Mouse (Mus musculus): Measurements from ENCODE around the gene Adad2. TPM values are rescaled to one million over a fixed set of nuclear protein-coding genes. Genes with fewer than 3 reads are reported as not detected.

Adad2 gene
- not detected for polyA plus RNA-seq (2012; fragmentation: generic; extraction: Trizol)

GRCm38 (mm10) chr8:119612471-119612870 is at the start of gene Adad2:
Gene Adad2 (plus strand): TSS chr8:119612747.
- Histone ChIP-seq H3K36me3 (ENCODE audit: control insufficient read depth, insufficient read depth) (no peaks in the 10 kb centered on the region), H3K4me2 (ENCODE audit: low read depth) (no peak within 1 kb of the TSS), H3ac (ENCODE audit: control insufficient read depth, insufficient read length) (no peak within 1 kb of the TSS), H3K4me3 (no peak within 1 kb of the TSS), H3K27me3 (ENCODE audit: control insufficient read depth, insufficient read depth, insufficient read length) (peaks cover 50% of the 10 kb centered on the region), H3K79me2 (ENCODE audit: control insufficient read depth, insufficient read depth) (no peaks in the 10 kb centered on the region)
- TF ChIP-seq SRF (IDR thresholded peaks at IDR 0.05; ENCODE audit: control insufficient read depth, insufficient read length, low read depth) (no peak), CEBPB (IDR thresholded peaks at IDR 0.05; ENCODE audit: insufficient read depth, poor library complexity, severe bottlenecking) (no peak), REST (IDR thresholded peaks at IDR 0.05; ENCODE audit: insufficient read depth, insufficient read length) (no peak), TCF12 (IDR thresholded peaks at IDR 0.05; ENCODE audit: insufficient read depth, poor library complexity, severe bottlenecking) (no peak), POLR2AphosphoS2 (IDR thresholded peaks at IDR 0.05; ENCODE audit: insufficient read length, low read depth) (no peak), USF1 (IDR thresholded peaks at IDR 0.05; ENCODE audit: low read depth) (no peak), MAX (IDR thresholded peaks at IDR 0.05; ENCODE audit: low read depth) (no peak), MYOG (IDR thresholded peaks at IDR 0.05; ENCODE audit: control insufficient read depth in 1 of 3, insufficient read depth in 1 of 3, insufficient read length in 2 of 3, low read depth in 2 of 3) (no peak), TCF3 (IDR thresholded peaks at IDR 0.05; ENCODE audit: insufficient read length, low read depth) (no peak), POLR2A (IDR thresholded peaks at IDR 0.05; ENCODE audit: insufficient read length, low read depth) (no peak), MYOD1 (IDR thresholded peaks at IDR 0.05; ENCODE audit: control insufficient read depth in 1 of 3, insufficient read length in 2 of 3, low read depth in 2 of 3) (no peak), E2F4 (IDR thresholded peaks at IDR 0.05; ENCODE audit: insufficient read depth) (no peak)

GRCm38 (mm10) chr8:119563849-119564251 is 48.7 kb upstream of the Adad2 start:
- no peak for TF ChIP-seq MYOD1 (IDR thresholded peaks at IDR 0.05; ENCODE audit: control insufficient read depth in 1 of 3, insufficient read length in 2 of 3, low read depth in 2 of 3)
- TF ChIP-seq TCF3 (IDR thresholded peaks at IDR 0.05; ENCODE audit: insufficient read length, low read depth): no peak
- no peak for TF ChIP-seq USF1 (IDR thresholded peaks at IDR 0.05; ENCODE audit: low read depth)
- TF ChIP-seq POLR2A (IDR thresholded peaks at IDR 0.05; ENCODE audit: insufficient read length, low read depth): no peak
- TF ChIP-seq POLR2AphosphoS2 (IDR thresholded peaks at IDR 0.05; ENCODE audit: insufficient read length, low read depth): no peak
- TF ChIP-seq TCF12 (IDR thresholded peaks at IDR 0.05; ENCODE audit: insufficient read depth, poor library complexity, severe bottlenecking): no peak
- no peak for TF ChIP-seq REST (IDR thresholded peaks at IDR 0.05; ENCODE audit: insufficient read depth, insufficient read length)
- TF ChIP-seq CEBPB (IDR thresholded peaks at IDR 0.05; ENCODE audit: insufficient read depth, poor library complexity, severe bottlenecking): no peak
- no peak for TF ChIP-seq E2F4 (IDR thresholded peaks at IDR 0.05; ENCODE audit: insufficient read depth)
- TF ChIP-seq MAX (IDR thresholded peaks at IDR 0.05; ENCODE audit: low read depth): no peak
- TF ChIP-seq SRF (IDR thresholded peaks at IDR 0.05; ENCODE audit: control insufficient read depth, insufficient read length, low read depth): no peak
- no peak for TF ChIP-seq MYOG (IDR thresholded peaks at IDR 0.05; ENCODE audit: control insufficient read depth in 1 of 3, insufficient read depth in 1 of 3, insufficient read length in 2 of 3, low read depth in 2 of 3)
- no peak overlapping the region for H3K4me2 ChIP-seq (ENCODE audit: low read depth)
- no peaks in the 10 kb centered on the region for H3K79me2 ChIP-seq (ENCODE audit: control insufficient read depth, insufficient read depth)
- peaks cover 8% of the 10 kb centered on the region for H3K36me3 ChIP-seq (ENCODE audit: control insufficient read depth, insufficient read depth)
- H3K4me3 ChIP-seq: no peak overlapping the region
- no peak overlapping the region for H3ac ChIP-seq (ENCODE audit: control insufficient read depth, insufficient read length)
- no peaks in the 10 kb centered on the region for H3K27me3 ChIP-seq (ENCODE audit: control insufficient read depth, insufficient read depth, insufficient read length)

GRCm38 (mm10) chr8:119566367-119566766 is 46.2 kb upstream of the Adad2 start:
- no peak for TF ChIP-seq MAX (IDR thresholded peaks at IDR 0.05; ENCODE audit: low read depth)
- no peak for TF ChIP-seq MYOD1 (IDR thresholded peaks at IDR 0.05; ENCODE audit: control insufficient read depth in 1 of 3, insufficient read length in 2 of 3, low read depth in 2 of 3)
- no peak for TF ChIP-seq E2F4 (IDR thresholded peaks at IDR 0.05; ENCODE audit: insufficient read depth)
- no peak for TF ChIP-seq SRF (IDR thresholded peaks at IDR 0.05; ENCODE audit: control insufficient read depth, insufficient read length, low read depth)
- TF ChIP-seq REST (IDR thresholded peaks at IDR 0.05; ENCODE audit: insufficient read depth, insufficient read length): no peak
- no peak for TF ChIP-seq POLR2A (IDR thresholded peaks at IDR 0.05; ENCODE audit: insufficient read length, low read depth)
- TF ChIP-seq MYOG (IDR thresholded peaks at IDR 0.05; ENCODE audit: control insufficient read depth in 1 of 3, insufficient read depth in 1 of 3, insufficient read length in 2 of 3, low read depth in 2 of 3): no peak
- TF ChIP-seq CEBPB (IDR thresholded peaks at IDR 0.05; ENCODE audit: insufficient read depth, poor library complexity, severe bottlenecking): no peak
- TF ChIP-seq USF1 (IDR thresholded peaks at IDR 0.05; ENCODE audit: low read depth): no peak
- TF ChIP-seq TCF12 (IDR thresholded peaks at IDR 0.05; ENCODE audit: insufficient read depth, poor library complexity, severe bottlenecking): no peak
- TF ChIP-seq TCF3 (IDR thresholded peaks at IDR 0.05; ENCODE audit: insufficient read length, low read depth): no peak
- TF ChIP-seq POLR2AphosphoS2 (IDR thresholded peaks at IDR 0.05; ENCODE audit: insufficient read length, low read depth): no peak
- H3K4me3 ChIP-seq: no peak overlapping the region
- no peak overlapping the region for H3ac ChIP-seq (ENCODE audit: control insufficient read depth, insufficient read length)
- H3K27me3 ChIP-seq (ENCODE audit: control insufficient read depth, insufficient read depth, insufficient read length): no peaks in the 10 kb centered on the region
- H3K36me3 ChIP-seq (ENCODE audit: control insufficient read depth, insufficient read depth): peaks cover 8% of the 10 kb centered on the region
- no peaks in the 10 kb centered on the region for H3K79me2 ChIP-seq (ENCODE audit: control insufficient read depth, insufficient read depth)
- no peak overlapping the region for H3K4me2 ChIP-seq (ENCODE audit: low read depth)

- H3K79me2 ChIP-seq (ENCODE audit: control insufficient read depth, insufficient read depth): no peaks in the 10 kb centered on the region
- TF ChIP-seq CEBPB (IDR thresholded peaks at IDR 0.05; ENCODE audit: insufficient read depth, poor library complexity, severe bottlenecking) (no peak), POLR2AphosphoS2 (IDR thresholded peaks at IDR 0.05; ENCODE audit: insufficient read length, low read depth) (no peak), TCF12 (IDR thresholded peaks at IDR 0.05; ENCODE audit: insufficient read depth, poor library complexity, severe bottlenecking) (no peak), MAX (IDR thresholded peaks at IDR 0.05; ENCODE audit: low read depth) (no peak), USF1 (IDR thresholded peaks at IDR 0.05; ENCODE audit: low read depth) (no peak), POLR2A (IDR thresholded peaks at IDR 0.05; ENCODE audit: insufficient read length, low read depth) (no peak), SRF (IDR thresholded peaks at IDR 0.05; ENCODE audit: control insufficient read depth, insufficient read length, low read depth) (no peak), MYOG (IDR thresholded peaks at IDR 0.05; ENCODE audit: control insufficient read depth in 1 of 3, insufficient read depth in 1 of 3, insufficient read length in 2 of 3, low read depth in 2 of 3) (no peak)
- H3K36me3 ChIP-seq (ENCODE audit: control insufficient read depth, insufficient read depth): peaks cover 6% of the 10 kb centered on the region
- H3K4me3 ChIP-seq: no peak overlapping the region
- H3ac ChIP-seq (ENCODE audit: control insufficient read depth, insufficient read length): no peak overlapping the region
- no peaks in the 10 kb centered on the region for H3K27me3 ChIP-seq (ENCODE audit: control insufficient read depth, insufficient read depth, insufficient read length)
- H3K4me2 ChIP-seq (ENCODE audit: low read depth): no peak overlapping the region
Observed at GRCm38 (mm10) chr8:119568251-119568650, 44.3 kb upstream of the Adad2 start.
